Mouse (Mus musculus) embryonic fibroblast, embryonic 13.5 days (primary cell): ENCODE results near the gene Elane. TPM values are rescaled to one million over a fixed set of nuclear protein-coding genes. Genes with fewer than 3 reads are reported as not detected.

ENCODE experiments used
- H3K27ac ChIP-seq: 2 replicates; pipeline ENCODE4 v1.5.1; 2012; ENCODE audit warnings: low read length, control low read depth, inconsistent platforms; ENCODE audit not compliant: insufficient read depth
- H3K4me1 ChIP-seq: 2 replicates; pipeline ENCODE4 v1.6.1; 2011; ENCODE audit warnings: low read length; ENCODE audit not compliant: control insufficient read depth, insufficient read depth
- H3K4me3 ChIP-seq: 2 replicates; pipeline ENCODE4 v1.5.1; 2011; ENCODE audit warnings: mild to moderate bottlenecking, control low read depth, low read length; ENCODE audit not compliant: insufficient read depth
- CTCF ChIP-seq: IDR thresholded peaks from 2 replicates; pipeline ENCODE4 v1.5.1; 2011; ENCODE audit warnings: mild to moderate bottlenecking, control low read depth, low read length, moderate library complexity, borderline replicate concordance; ENCODE audit not compliant: insufficient read depth
- POLR2A ChIP-seq: IDR thresholded peaks from 2 replicates; pipeline ENCODE4 v1.6.1; 2011; ENCODE audit warnings: low read depth, mild to moderate bottlenecking, control low read depth, low read length, moderate library complexity
- polyA plus RNA-seq: library from polyadenylated mRNA; stranded (reverse); fragments of >200 nt; gene quantifications from 2 replicates; pipeline ENCODE4 v1.2.4, GENCODE M21; 2011; ENCODE audit warnings: low read depth; ENCODE audit not compliant: missing spikeins, insufficient read length

The Elane gene
- polyA plus RNA-seq, 1 experiment, result not detected

DNA sequence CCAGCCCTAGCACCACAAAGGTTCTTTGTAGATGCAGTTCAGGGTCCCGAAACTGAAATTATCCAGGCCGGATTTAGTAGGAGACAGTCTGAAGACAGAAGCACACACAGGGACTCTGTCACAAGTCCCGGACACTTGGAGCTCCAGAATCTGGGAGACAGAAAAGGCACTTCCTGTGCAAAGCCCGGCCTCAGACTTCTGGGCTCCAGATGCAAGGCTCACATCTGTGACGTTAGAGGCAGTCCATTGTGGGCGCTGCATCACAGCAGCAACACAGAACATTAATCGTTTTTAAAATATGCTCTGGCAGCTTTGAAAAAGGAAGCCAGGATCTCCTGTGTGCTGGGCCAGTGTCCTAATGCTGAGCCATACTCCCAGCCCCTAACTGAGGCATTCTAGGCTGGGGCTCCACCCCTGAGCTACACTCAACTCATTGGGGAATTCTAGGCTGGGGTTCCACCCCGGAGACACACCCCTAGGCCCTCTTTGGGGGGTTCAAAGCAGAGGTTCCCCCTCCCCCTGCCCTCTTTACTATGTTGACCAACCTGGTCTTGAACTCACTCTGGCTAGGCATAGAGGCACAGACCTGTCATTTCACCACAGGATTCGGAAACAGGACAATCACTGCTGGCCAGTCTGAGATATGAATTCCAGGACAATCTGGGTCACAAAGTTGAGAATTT lies 33.8 kb upstream of the Elane start:
- Histone ChIP-seq H3K4me3 (no peak overlapping the region), H3K4me1 (peaks cover 13% of the 10 kb centered on the region; the same call in 1 of the 2 replicates), H3K27ac (peak overlapping the region; percentile 96)
- no peak for TF ChIP-seq CTCF
- peak; percentile 51 for TF ChIP-seq POLR2A

DNA sequence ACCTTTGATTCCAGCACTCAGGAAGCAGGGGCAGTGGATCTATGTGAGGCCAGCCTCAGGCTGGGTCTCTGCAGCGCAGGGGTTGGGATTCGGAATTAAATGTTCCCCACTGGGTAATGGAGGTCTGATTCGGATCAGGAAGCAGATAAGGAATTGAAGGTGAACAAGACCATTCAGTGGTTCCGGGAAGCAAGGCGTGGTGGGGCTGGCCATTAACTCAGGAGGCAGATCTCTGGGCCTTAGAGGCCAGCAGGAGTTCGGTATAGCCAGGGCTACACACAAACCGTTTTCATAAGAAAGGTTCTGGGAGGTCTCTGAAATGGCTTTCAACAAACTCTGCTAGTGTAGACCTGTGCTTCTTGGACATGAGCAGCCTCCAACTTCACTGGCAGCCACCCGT lies 33.2 kb upstream of the Elane start:
- H3K4me1 ChIP-seq, result peaks cover 13% of the 10 kb centered on the region; the same call in 1 of the 2 replicates
- TF ChIP-seq CTCF, result no peak
- no peak for TF ChIP-seq POLR2A
- H3K27ac ChIP-seq, result peak overlapping the region; percentile 96
- H3K4me3 ChIP-seq, result peak overlapping the region; percentile 18; the same call in 1 of the 2 replicates

- TF ChIP-seq POLR2A (peak; percentile 55; the same call in 1 of the 2 replicates), CTCF (no peak)
- H3K4me3 ChIP-seq, result peak overlapping the region; percentile 39
- peaks cover 13% of the 10 kb centered on the region; the same call in 1 of the 2 replicates for H3K4me1 ChIP-seq
Observed at GRCm38 (mm10) chr10:79853392-79853791, 32.7 kb upstream of the Elane start.

GRCm38 (mm10) chr10:79853860-79854795 lies 31.9 kb upstream of the Elane start, which contains the start of gene Ptbp1:
Gene Ptbp1, plus strand, starts transcription at chr10:79854427.
- peak within 1 kb of the TSS; percentile 96 for H3K27ac ChIP-seq
- peak within 1 kb of the TSS; percentile 97 for H3K4me3 ChIP-seq
- TF ChIP-seq CTCF (no peak), POLR2A (peak; percentile 100)
- peaks cover 13% of the 10 kb centered on the region; the same call in 1 of the 2 replicates for H3K4me1 ChIP-seq

More at GRCm38 (mm10) chr10:79853392-79853791, 32.7 kb upstream of the Elane start:
- peak overlapping the region; percentile 96 for H3K27ac ChIP-seq

DNA sequence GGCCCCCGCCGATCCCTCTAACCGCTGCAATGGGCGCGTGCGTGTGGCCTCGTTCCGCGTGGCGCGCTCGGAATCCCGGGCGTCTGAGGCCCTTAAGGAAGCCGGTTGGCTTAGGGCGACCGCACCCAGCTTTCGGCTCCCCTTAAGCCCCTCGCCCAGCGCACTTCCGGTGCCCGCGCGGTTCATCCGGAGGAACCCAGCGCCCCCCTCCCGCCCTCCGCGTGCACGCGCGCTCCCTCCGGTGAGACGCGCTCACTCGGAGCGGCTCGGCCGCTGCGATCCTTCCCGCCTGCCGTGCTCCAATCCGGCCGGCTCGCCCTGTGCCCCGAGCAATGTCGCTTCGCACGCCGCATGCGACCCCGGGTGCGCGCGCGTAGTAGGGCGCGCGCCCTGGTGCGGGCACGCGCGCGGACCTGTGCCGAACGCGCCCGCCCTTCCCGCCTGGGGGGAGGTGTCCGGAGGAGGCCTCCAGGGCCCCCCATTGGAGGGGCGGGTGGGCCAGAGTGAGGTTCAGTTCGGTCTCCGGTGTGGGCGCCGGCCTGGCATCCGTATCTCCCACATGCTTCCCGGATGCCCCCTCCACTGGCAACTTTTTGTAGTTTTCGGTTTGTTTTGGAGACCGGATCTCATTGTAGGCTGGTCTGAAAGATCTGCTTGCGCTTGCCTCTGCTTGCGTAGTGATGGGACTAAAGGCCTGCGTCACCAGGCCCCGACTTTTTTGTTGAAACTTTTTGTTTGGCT lies 31.1 kb upstream of the Elane start:
- Histone ChIP-seq H3K27ac (peak overlapping the region; percentile 94), H3K4me1 (peaks cover 13% of the 10 kb centered on the region; the same call in 1 of the 2 replicates), H3K4me3 (peak overlapping the region; percentile 97)
- no peak for TF ChIP-seq CTCF
- no peak; the same call in none of the 2 replicates for TF ChIP-seq POLR2A

GRCm38 (mm10) chr10:79855558-79856184 lies 30.4 kb upstream of the Elane start:
- H3K4me1 ChIP-seq, result peaks cover 13% of the 10 kb centered on the region; the same call in 1 of the 2 replicates
- H3K4me3 ChIP-seq, result peak overlapping the region; percentile 97
- peak overlapping the region; percentile 94 for H3K27ac ChIP-seq
- TF ChIP-seq POLR2A, result no peak; the same call in 1 of the 2 replicates
- no peak for TF ChIP-seq CTCF

- TF ChIP-seq CTCF (no peak), POLR2A (no peak)
- peaks cover 13% of the 10 kb centered on the region; the same call in 1 of the 2 replicates for H3K4me1 ChIP-seq
- no peak overlapping the region for H3K27ac ChIP-seq
- peak overlapping the region; percentile 97 for H3K4me3 ChIP-seq
Observed at GRCm38 (mm10) chr10:79856280-79856679, 29.8 kb upstream of the Elane start.

DNA sequence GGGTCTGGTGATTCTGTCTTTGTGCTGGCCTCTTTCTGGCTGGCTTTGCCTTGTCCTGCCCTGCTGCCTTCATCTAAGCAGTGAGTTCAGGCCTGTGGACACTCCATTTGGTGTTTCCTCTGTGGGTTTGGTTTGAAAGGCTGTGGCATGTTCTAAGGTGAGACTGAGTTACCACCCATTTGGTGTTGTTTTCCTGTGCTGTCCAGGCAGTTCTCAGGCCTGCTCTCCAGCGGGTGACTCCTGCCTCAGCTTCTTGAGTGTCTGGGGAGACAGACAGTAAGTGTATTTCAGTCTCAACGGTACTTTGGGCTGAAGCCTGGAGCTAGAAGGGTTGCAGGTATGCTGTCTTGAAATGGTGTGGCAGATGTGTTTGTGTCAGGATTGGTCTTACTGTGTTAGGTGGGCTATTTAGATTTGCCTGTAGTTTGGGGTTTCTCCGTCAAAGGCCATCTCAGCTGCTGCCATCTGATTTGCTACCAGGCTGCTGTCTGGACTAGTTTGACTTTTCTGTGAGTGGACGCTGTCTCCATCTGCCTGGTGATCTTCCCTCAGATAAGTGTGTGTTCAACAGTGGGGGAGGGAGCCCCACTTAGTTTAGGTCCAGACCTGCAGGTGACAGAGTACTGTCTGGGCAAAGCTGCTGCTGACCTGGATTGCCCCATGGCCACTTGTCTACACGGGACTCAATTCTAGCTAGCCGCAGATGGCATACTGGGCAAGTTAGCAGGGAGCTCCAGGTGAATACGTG lies 29.2 kb upstream of the Elane start:
- Histone ChIP-seq H3K27ac (no peak overlapping the region), H3K4me1 (peaks cover 9% of the 10 kb centered on the region; the same call in 1 of the 2 replicates), H3K4me3 (peak overlapping the region; percentile 97)
- TF ChIP-seq POLR2A, result no peak
- no peak for TF ChIP-seq CTCF
